Mouse (Mus musculus) urinary bladder, postnatal 14 days (tissue): Measurements from ENCODE around the gene Pmpca.

ENCODE experiments used
- DNase-seq: peaks from one replicate; pipeline ENCODE4 v3.0.0; 2021; ENCODE audit warnings: low spot score

Gene Pmpca

GRCm38 (mm10) chr2:26389154-26389690, at the start of gene Pmpca, which contains the start of gene Entr1:
TSS of gene Pmpca (plus strand) at chr2:26389339.
TSS of gene Entr1 (minus strand) at chr2:26389316.
- peak; percentile 84 for DNase-seq

GRCm38 (mm10) chr2:26341510-26341981, 47.6 kb upstream of the Pmpca start:
- no peak for DNase-seq

GRCm38 (mm10) chr2:26342044-26342443, 47.1 kb upstream of the Pmpca start:
- DNase-seq = peak; percentile 61

GRCm38 (mm10) chr2:26342609-26343490, 46.3 kb upstream of the Pmpca start:
- no peak for DNase-seq

GRCm38 (mm10) chr2:26348241-26348640, 40.9 kb upstream of the Pmpca start:
- no peak for DNase-seq

- DNase-seq = peak; percentile 94
These were observed 37.5 kb upstream of the Pmpca start, which contains the start of gene Dnlz for GRCm38 (mm10) chr2:26351358-26352290. TSS of gene Dnlz (minus strand) at chr2:26352110.

GRCm38 (mm10) chr2:26352291-26352910, 36.7 kb upstream of the Pmpca start:
- DNase-seq = peak; percentile 29

GRCm38 (mm10) chr2:26353066-26353980, 35.8 kb upstream of the Pmpca start:
- DNase-seq = no peak

- DNase-seq = no peak
These were observed 34.7 kb upstream of the Pmpca start for GRCm38 (mm10) chr2:26354401-26354800.

GRCm38 (mm10) chr2:26356231-26356630, 32.9 kb upstream of the Pmpca start:
- no peak for DNase-seq

GRCm38 (mm10) chr2:26356678-26357077, 32.5 kb upstream of the Pmpca start:
- no peak for DNase-seq

GRCm38 (mm10) chr2:26357484-26357883, 31.7 kb upstream of the Pmpca start:
- DNase-seq = peak; percentile 31

GRCm38 (mm10) chr2:26358667-26359320, 30.3 kb upstream of the Pmpca start:
- DNase-seq = no peak

GRCm38 (mm10) chr2:26359983-26360382, 29.2 kb upstream of the Pmpca start:
- no peak for DNase-seq

GRCm38 (mm10) chr2:26360772-26361171, 28.4 kb upstream of the Pmpca start, which contains the start of gene Card9:
TSS of gene Card9 (minus strand) at chr2:26360918.
- no peak for DNase-seq

- DNase-seq = no peak
These were observed 26.1 kb upstream of the Pmpca start for GRCm38 (mm10) chr2:26362991-26363390.

- no peak for DNase-seq
These were observed 25.7 kb upstream of the Pmpca start for GRCm38 (mm10) chr2:26363481-26363880.

- peak; percentile 61 for DNase-seq
These were observed 24.2 kb upstream of the Pmpca start for GRCm38 (mm10) chr2:26364738-26365465.

- DNase-seq = no peak
These were observed 21.2 kb upstream of the Pmpca start for GRCm38 (mm10) chr2:26367911-26368310.
